Mouse (Mus musculus) embryonic facial prominence, embryonic 12.5 days (tissue): Measurements from ENCODE around the gene Tada2b. TPM values are rescaled to one million over a fixed set of nuclear protein-coding genes. Genes with fewer than 3 reads are reported as not detected.
A peak's percentile ranks its signal among the peaks of the same experiment; 100 is the strongest.

Source experiments
- ATAC-seq: fragments of 200-750 bp; cut with Nextera tagmentation; 2 replicates; pipeline ENCODE4 v1.8.0; 2017; ENCODE audit not compliant: insufficient number of reproducible peaks, insufficient read depth, low FRiP score, low TSS enrichment
- H3K27ac ChIP-seq: fragments of 300-500 bp; sonication (generic); 2 replicates; pipeline ENCODE4 v1.5.1; 2016; ENCODE audit warnings: mild to moderate bottlenecking
- H3K27me3 ChIP-seq: fragments of 300-500 bp; sonication (generic); 2 replicates; pipeline ENCODE4 v1.6.1; 2016; ENCODE audit warnings: mild to moderate bottlenecking, moderate library complexity
- H3K36me3 ChIP-seq: fragments of 300-500 bp; sonication (generic); 2 replicates; pipeline ENCODE4 v1.6.1; 2016; ENCODE audit warnings: mild to moderate bottlenecking
- H3K4me1 ChIP-seq: fragments of 300-500 bp; sonication (generic); 2 replicates; pipeline ENCODE4 v1.6.1; 2016
- H3K4me2 ChIP-seq: fragments of 300-500 bp; sonication (generic); replicated peaks from 2 replicates; pipeline ENCODE4 v1.6.1; 2016; ENCODE audit warnings: mild to moderate bottlenecking, moderate library complexity
- H3K4me3 ChIP-seq: fragments of 300-500 bp; sonication (generic); 2 replicates; pipeline ENCODE4 v1.5.1; 2016; ENCODE audit warnings: mild to moderate bottlenecking
- H3K9ac ChIP-seq: fragments of 300-500 bp; sonication (generic); 2 replicates; pipeline ENCODE4 v1.6.1; 2016; ENCODE audit warnings: mild to moderate bottlenecking, moderate library complexity
- H3K9me3 ChIP-seq: fragments of 300-500 bp; sonication (generic); 2 replicates; pipeline ENCODE4 v1.6.1; 2016; ENCODE audit warnings: mild to moderate bottlenecking, moderate library complexity
- WGBS: fragments of 180-500 bp; shearing (Covaris S2); methylation state at CpG from one replicate; pipeline ENCODE4 v1.1.7; 2016; 5-methylcytosine and 5-hydroxymethylcytosine counted together
- polyA plus RNA-seq: library from polyadenylated mRNA; unstranded; fragments of >200 nt; fragmentation: Nextera tagmentation; extraction: Ambion mirVana; gene quantifications from 2 replicates; pipeline ENCODE4 v1.2.1, GENCODE M21; 2016

The Tada2b gene
- polyA plus RNA-seq, 1 experiment from 2014 or later, result 2.3 TPM

GRCm38 (mm10) chr5:36510956-36511355 lies 26.9 kb upstream of the Tada2b start:
- Histone ChIP-seq H3K4me1 (no peaks in the 10 kb centered on the region), H3K4me3 (no peak overlapping the region), H3K4me2 (no peak overlapping the region), H3K27me3 (no peaks in the 10 kb centered on the region), H3K27ac (no peak overlapping the region), H3K9me3 (no peaks in the 10 kb centered on the region), H3K36me3 (peaks cover 53% of the 10 kb centered on the region), H3K9ac (no peak overlapping the region)
- no peak for ATAC-seq
- WGBS, result 98% methylated on average over 2 of the region's 2 CpGs

- no peak for ATAC-seq
- 91% methylated on average over 10 of the region's 10 CpGs for WGBS
- Histone ChIP-seq H3K36me3 (peaks cover 62% of the 10 kb centered on the region), H3K27me3 (no peaks in the 10 kb centered on the region), H3K27ac (no peak overlapping the region), H3K4me2 (no peak overlapping the region), H3K4me3 (no peak overlapping the region), H3K9me3 (no peaks in the 10 kb centered on the region), H3K4me1 (no peaks in the 10 kb centered on the region), H3K9ac (no peak overlapping the region)
Measured at GRCm38 (mm10) chr5:36508351-36508750, 24.3 kb upstream of the Tada2b start.

- WGBS, result 81% methylated on average over 5 of the region's 5 CpGs
- no peaks in the 10 kb centered on the region for H3K4me1 ChIP-seq
- no peak overlapping the region for H3K27ac ChIP-seq
- H3K9ac ChIP-seq, result no peak overlapping the region
- no peak for ATAC-seq
- peaks cover 62% of the 10 kb centered on the region for H3K36me3 ChIP-seq
- no peaks in the 10 kb centered on the region for H3K9me3 ChIP-seq
- H3K27me3 ChIP-seq, result no peaks in the 10 kb centered on the region
- H3K4me2 ChIP-seq, result no peak overlapping the region
- H3K4me3 ChIP-seq, result no peak overlapping the region
Measured at GRCm38 (mm10) chr5:36505643-36506042, 21.6 kb upstream of the Tada2b start.

- no peak overlapping the region for H3K4me3 ChIP-seq
- H3K4me2 ChIP-seq, result no peak overlapping the region
- H3K36me3 ChIP-seq, result peaks cover 62% of the 10 kb centered on the region
- ATAC-seq, result no peak
- no peaks in the 10 kb centered on the region for H3K27me3 ChIP-seq
- no peaks in the 10 kb centered on the region for H3K9me3 ChIP-seq
- H3K9ac ChIP-seq, result no peak overlapping the region
- 89% methylated on average over 7 of the region's 7 CpGs for WGBS
- H3K4me1 ChIP-seq, result no peaks in the 10 kb centered on the region
- H3K27ac ChIP-seq, result no peak overlapping the region
Measured at GRCm38 (mm10) chr5:36505235-36505634, 21.1 kb upstream of the Tada2b start.

GRCm38 (mm10) chr5:36494709-36495108 lies 10.6 kb upstream of the Tada2b start:
- no peaks in the 10 kb centered on the region for H3K27me3 ChIP-seq
- H3K9ac ChIP-seq, result no peak overlapping the region
- H3K4me1 ChIP-seq, result no peaks in the 10 kb centered on the region
- H3K27ac ChIP-seq, result no peak overlapping the region
- no peak for ATAC-seq
- no peaks in the 10 kb centered on the region for H3K9me3 ChIP-seq
- no peak overlapping the region for H3K4me3 ChIP-seq
- peaks cover 64% of the 10 kb centered on the region for H3K36me3 ChIP-seq
- WGBS, result 94% methylated on average over 9 of the region's 9 CpGs
- H3K4me2 ChIP-seq, result no peak overlapping the region

GRCm38 (mm10) chr5:36493919-36494318 lies 9.8 kb upstream of the Tada2b start:
- Histone ChIP-seq H3K9me3 (no peaks in the 10 kb centered on the region), H3K36me3 (peaks cover 63% of the 10 kb centered on the region), H3K27me3 (no peaks in the 10 kb centered on the region), H3K4me2 (no peak overlapping the region), H3K4me1 (no peaks in the 10 kb centered on the region), H3K27ac (no peak overlapping the region), H3K9ac (no peak overlapping the region), H3K4me3 (no peak overlapping the region)
- ATAC-seq, result no peak
- 90% methylated on average over 6 of the region's 6 CpGs for WGBS

- Histone ChIP-seq H3K4me3 (no peak overlapping the region), H3K9ac (no peak overlapping the region), H3K4me2 (no peak overlapping the region), H3K27ac (no peak overlapping the region), H3K4me1 (peaks cover 8% of the 10 kb centered on the region; the same call in 1 of the 2 replicates), H3K9me3 (no peaks in the 10 kb centered on the region), H3K27me3 (peaks cover 18% of the 10 kb centered on the region), H3K36me3 (peaks cover 30% of the 10 kb centered on the region)
- ATAC-seq, result no peak
- 55% methylated on average over 2 of the region's 2 CpGs for WGBS
Measured at GRCm38 (mm10) chr5:36489225-36489624, 5.1 kb upstream of the Tada2b start.

GRCm38 (mm10) chr5:36485306-36485705 lies 1.2 kb upstream of the Tada2b start:
- WGBS, result 42% methylated on average over 19 of the region's 19 CpGs
- Histone ChIP-seq H3K9ac (no peak overlapping the region; the same call in 1 of the 2 replicates), H3K4me1 (peaks cover 24% of the 10 kb centered on the region), H3K4me3 (peak overlapping the region; percentile 89; the same call in 1 of the 2 replicates), H3K4me2 (peak overlapping the region; percentile 89), H3K9me3 (no peaks in the 10 kb centered on the region), H3K27me3 (peaks cover 18% of the 10 kb centered on the region), H3K36me3 (no peaks in the 10 kb centered on the region), H3K27ac (no peak overlapping the region)
- no peak for ATAC-seq

GRCm38 (mm10) chr5:36483203-36484101 lies 633 bp downstream of the Tada2b start:
- Histone ChIP-seq H3K36me3 (no peaks in the 10 kb centered on the region), H3K27ac (no peak overlapping the region), H3K4me1 (peaks cover 24% of the 10 kb centered on the region), H3K27me3 (peaks cover 18% of the 10 kb centered on the region), H3K4me2 (peak overlapping the region; percentile 94), H3K4me3 (peak overlapping the region; percentile 89), H3K9ac (peak overlapping the region; percentile 84), H3K9me3 (no peaks in the 10 kb centered on the region)
- 0 out of 2 replicates have a peak, but pooled peaks have one; percentile 6 for ATAC-seq
- 1% methylated on average over 54 of the region's 58 CpGs for WGBS

GRCm38 (mm10) chr5:36481114-36481513 lies 3.0 kb downstream of the Tada2b start:
- Histone ChIP-seq H3K4me2 (no peak overlapping the region), H3K9ac (no peak overlapping the region), H3K36me3 (no peaks in the 10 kb centered on the region), H3K9me3 (no peaks in the 10 kb centered on the region), H3K4me1 (peaks cover 24% of the 10 kb centered on the region), H3K27ac (no peak overlapping the region), H3K27me3 (peaks cover 13% of the 10 kb centered on the region), H3K4me3 (no peak overlapping the region)
- no peak for ATAC-seq
- 68% methylated on average over 1 of the region's 1 CpGs for WGBS

GRCm38 (mm10) chr5:36480398-36480797 lies 3.7 kb downstream of the Tada2b start:
- Histone ChIP-seq H3K27me3 (peaks cover 6% of the 10 kb centered on the region), H3K4me3 (no peak overlapping the region), H3K36me3 (peaks cover under 1% of the 10 kb centered on the region; the same call in 1 of the 2 replicates), H3K27ac (no peak overlapping the region), H3K9ac (no peak overlapping the region), H3K4me1 (peaks cover 24% of the 10 kb centered on the region), H3K9me3 (no peaks in the 10 kb centered on the region), H3K4me2 (no peak overlapping the region)
- 91% methylated on average over 4 of the region's 4 CpGs for WGBS
- no peak for ATAC-seq

GRCm38 (mm10) chr5:36479735-36480134 lies 4.3 kb downstream of the Tada2b start:
- Histone ChIP-seq H3K9ac (no peak overlapping the region), H3K4me1 (peaks cover 18% of the 10 kb centered on the region), H3K27ac (no peak overlapping the region), H3K36me3 (peaks cover 4% of the 10 kb centered on the region; the same call in 1 of the 2 replicates), H3K4me3 (no peak overlapping the region), H3K9me3 (no peaks in the 10 kb centered on the region), H3K4me2 (no peak overlapping the region), H3K27me3 (no peaks in the 10 kb centered on the region)
- no peak for ATAC-seq
- WGBS, result 87% methylated on average over 2 of the region's 2 CpGs
